Mouse (Mus musculus): Measurements from ENCODE around the gene Krtap4-13.
A peak's percentile ranks its signal among the peaks of the same experiment; 100 is the strongest.
"Not testable (repeated sequence)": the region's sequence is repeated elsewhere in the genome, so short reads cannot be mapped to it uniquely, and the experiment has no call there.

The Krtap4-13 gene

GRCm38 (mm10) chr11:99809792-99810191 lies at the start of gene Krtap4-13:
Krtap4-13 (minus strand) TSS chr11:99809892.
- not testable (repeated sequence) for DNase-seq (ENCODE audit: extremely low spot score)

DNA sequence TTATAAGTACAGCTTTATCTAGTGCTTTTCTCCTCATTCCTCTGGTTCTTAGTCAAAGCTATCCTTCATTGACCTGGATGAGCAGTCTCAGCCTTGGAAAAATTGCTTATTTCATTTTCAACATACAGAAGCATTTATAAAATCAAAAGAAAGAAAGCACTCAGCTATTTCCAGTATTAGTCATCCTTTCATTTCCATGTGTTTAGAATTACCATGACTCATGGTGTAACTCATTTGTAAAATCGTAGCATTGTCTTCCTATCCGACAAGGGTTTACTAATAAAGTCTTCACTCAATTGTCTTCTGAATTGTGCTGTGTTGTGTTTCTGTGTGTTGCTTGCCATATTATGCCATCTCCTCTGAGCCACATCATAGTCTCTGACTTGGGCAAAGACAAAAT lies 49.1 kb upstream of the Krtap4-13 start:
- no peak for DNase-seq (ENCODE audit: extremely low spot score)

DNA sequence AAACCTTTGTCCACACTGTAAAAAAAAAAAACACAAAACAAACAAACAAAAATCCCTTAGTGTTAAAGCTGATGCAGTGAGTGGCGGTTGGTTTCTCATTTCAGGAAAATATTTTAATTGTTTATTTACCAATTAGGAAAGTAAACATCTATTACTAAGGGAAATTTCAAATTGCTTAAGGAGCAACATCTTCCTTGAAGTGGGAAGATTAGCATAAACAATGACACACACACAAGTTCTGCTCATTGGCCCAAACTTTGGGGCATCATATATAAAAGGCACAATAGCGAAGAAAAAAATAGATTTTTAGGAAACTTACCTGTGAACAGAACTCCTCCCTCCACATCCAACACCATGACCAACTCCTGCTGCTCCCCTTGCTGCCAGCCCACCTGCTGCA lies 47.9 kb upstream of the Krtap4-13 start, which contains the start of gene Gm11568:
TSS of gene Gm11568 (plus strand) at position 301 of the 400 bp plus-strand sequence.
- no peak for DNase-seq (ENCODE audit: extremely low spot score)

GRCm38 (mm10) chr11:99854121-99854520 lies 44.4 kb upstream of the Krtap4-13 start:
- peak; percentile 22 for DNase-seq (ENCODE audit: extremely low spot score)

DNA sequence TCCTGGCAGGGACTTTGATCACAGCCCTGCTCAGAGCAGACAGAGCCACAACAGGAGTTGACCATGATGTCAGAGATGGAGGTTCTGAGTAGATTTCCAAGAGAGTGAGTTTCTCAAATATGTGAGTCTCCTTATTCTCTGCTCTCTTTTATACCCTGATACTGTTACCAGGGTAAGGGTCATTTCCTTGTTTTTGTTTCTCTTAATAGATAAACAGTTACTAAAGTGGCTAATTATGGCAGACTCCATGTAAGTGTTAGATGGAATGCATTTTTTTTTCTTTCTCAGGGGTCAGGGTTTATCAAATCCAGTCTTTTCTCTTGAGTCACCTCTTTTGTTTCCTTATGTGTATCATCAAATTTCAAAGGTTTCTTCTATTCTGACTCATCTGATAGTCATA lies 41.8 kb upstream of the Krtap4-13 start, which contains the start of gene Krtap4-16:
TSS of gene Krtap4-16 (minus strand) at position 101 of the 400 bp plus-strand sequence.
- no peak for DNase-seq (ENCODE audit: extremely low spot score)

DNA sequence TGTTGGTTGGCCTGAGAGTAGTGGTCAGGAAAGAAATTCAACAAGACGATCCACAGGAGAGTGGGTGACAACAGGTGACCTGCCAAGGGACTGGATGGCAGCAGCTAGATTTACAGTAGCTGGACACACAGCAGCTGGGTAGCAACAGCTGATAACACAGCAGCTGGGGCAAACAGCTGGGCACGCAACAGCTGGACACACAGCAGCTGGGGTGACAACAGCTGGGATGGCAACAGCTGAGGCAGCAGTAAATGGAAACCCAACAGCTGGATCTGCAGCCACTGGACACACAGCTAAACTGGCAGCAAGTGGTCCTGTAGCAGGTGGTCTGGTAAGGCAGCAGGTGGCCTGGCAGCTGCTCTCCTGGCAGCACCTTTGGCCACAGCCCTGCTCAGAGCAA lies 37.1 kb upstream of the Krtap4-13 start:
- DNase-seq (ENCODE audit: extremely low spot score): no peak

DNA sequence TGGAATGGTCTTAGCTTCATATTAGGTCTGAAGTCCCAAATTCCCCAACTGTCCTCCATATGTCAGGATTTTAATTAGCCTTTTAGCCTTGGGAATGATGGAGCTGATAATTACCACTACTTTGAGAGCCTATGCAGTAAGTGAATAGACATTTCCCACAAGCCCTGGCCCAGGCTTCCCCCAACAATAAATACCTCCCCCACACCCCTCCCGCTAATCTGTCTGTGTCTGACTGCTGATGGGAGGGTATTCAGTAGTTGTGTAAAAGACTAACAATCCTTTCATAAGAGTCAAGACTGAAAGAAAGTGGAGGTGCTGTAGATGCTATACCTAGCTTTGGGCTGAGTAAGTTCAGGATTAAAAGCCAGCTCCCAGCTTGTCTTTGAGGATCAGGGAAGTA lies 32.5 kb upstream of the Krtap4-13 start:
- no peak for DNase-seq (ENCODE audit: extremely low spot score)

GRCm38 (mm10) chr11:99837966-99838365 lies 28.3 kb upstream of the Krtap4-13 start, which contains the start of gene 2300003K06Rik:
2300003K06Rik (minus strand) TSS chr11:99838066.
- no peak for DNase-seq (ENCODE audit: extremely low spot score)

DNA sequence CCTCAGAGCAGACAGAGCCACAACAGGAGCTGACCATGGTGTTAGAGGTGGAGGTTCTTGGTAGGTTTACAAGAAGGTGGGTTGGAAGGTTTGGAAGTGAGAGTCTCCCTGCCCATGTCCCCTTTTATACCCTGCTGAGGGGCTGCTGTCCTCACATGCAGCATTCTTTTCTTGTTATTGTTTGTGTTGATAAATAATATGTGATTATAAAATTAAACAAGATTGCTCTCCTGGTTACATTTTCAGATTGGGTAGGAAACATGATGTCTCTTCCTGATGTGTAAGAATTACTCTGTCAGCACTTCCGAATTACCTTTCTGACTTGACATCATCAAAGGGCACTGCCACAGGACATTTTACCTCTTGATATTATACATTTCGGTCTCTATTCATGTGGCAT lies 5.9 kb upstream of the Krtap4-13 start, which contains the start of gene Gm11564:
TSS of gene Gm11564 (minus strand) at position 101 of the 400 bp plus-strand sequence.
- DNase-seq (ENCODE audit: extremely low spot score): not testable (repeated sequence)

DNA sequence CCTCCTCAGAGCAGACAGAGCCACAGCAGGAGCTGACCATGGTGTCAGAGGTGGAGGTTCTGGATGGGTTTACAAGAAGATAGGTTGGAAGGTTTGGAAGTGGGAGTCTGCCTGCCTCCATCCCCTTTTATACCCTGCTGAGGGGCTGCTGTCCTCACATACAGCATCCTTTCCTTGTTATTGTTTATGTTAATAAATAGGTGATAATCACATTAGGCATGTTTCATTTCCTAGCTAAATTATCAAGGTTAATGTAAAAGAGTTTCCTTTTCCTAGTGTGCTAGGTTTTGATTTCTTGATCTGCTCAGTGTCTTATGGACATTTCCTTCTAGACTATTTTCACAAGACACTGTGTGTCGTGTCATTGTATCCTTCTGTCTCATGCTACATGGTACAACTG lies 5.3 kb downstream of the Krtap4-13 start, which contains the start of gene Gm11554:
TSS of gene Gm11554 (minus strand) at position 101 of the 400 bp plus-strand sequence.
- DNase-seq (ENCODE audit: extremely low spot score): not testable (repeated sequence)

DNA sequence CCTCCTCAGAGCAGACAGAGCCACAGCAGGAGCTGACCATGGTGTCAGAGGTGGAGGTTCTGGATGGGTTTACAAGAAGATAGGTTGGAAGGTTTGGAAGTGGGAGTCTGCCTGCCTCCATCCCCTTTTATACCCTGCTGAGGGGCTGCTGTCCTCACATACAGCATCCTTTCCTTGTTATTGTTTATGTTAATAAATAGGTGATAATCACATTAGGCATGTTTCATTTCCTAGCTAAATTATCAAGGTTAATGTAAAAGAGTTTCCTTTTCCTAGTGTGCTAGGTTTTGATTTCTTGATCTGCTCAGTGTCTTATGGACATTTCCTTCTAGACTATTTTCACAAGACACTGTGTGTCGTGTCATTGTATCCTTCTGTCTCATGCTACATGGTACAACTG lies 10.9 kb downstream of the Krtap4-13 start, which contains the start of gene Gm11569:
TSS of gene Gm11569 (minus strand) at position 101 of the 400 bp plus-strand sequence.
- not testable (repeated sequence) for DNase-seq (ENCODE audit: extremely low spot score)

- DNase-seq (ENCODE audit: extremely low spot score): no peak
Observed at GRCm38 (mm10) chr11:99793367-99793766, 16.3 kb downstream of the Krtap4-13 start, which contains the start of gene Gm11596. Gm11596 (minus strand) TSS chr11:99793467.

DNA sequence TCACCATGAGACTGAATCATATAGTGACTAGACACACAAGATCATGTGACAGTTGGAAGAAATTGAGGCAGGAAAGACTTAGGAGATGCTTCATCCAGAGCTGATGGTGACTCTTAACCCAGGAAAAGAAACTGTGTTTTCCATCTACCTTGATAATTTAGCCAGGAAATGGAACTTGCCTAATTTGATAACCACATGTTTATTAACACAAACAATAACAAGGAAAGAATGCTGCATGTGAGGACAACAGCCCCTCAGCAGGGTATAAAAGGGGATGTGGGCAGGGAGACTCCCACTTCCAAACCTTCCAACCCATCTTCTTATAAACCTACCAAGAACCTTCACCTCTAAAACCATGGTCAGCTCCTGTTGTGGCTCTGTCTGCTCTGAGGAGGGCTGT lies 24.8 kb downstream of the Krtap4-13 start, which contains the start of gene Krtap4-9:
TSS of gene Krtap4-9 (plus strand) at position 301 of the 400 bp plus-strand sequence.
- DNase-seq (ENCODE audit: extremely low spot score): not testable (repeated sequence)

DNA sequence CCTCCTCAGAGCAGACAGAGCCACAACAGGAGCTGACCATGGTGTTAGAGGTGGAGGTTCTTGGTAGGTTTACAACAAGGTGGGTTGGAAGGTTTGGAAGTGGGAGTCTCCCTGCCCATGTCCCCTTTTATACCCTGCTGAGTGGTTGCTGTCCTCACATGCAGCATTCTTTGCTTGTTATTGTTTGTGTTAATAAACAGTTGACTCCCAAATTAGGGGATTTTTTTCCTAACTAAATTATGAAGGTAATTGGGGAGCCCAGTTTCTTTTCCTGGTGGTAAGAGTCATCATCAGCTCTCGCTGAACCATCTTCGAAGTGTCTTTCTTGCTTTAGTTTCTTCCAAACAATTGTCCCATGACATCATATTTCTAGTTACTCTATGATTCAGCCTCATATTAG lies 29.1 kb downstream of the Krtap4-13 start, which contains the start of gene Krtap4-8:
TSS of gene Krtap4-8 (minus strand) at position 101 of the 400 bp plus-strand sequence.
- DNase-seq (ENCODE audit: extremely low spot score): no peak

DNA sequence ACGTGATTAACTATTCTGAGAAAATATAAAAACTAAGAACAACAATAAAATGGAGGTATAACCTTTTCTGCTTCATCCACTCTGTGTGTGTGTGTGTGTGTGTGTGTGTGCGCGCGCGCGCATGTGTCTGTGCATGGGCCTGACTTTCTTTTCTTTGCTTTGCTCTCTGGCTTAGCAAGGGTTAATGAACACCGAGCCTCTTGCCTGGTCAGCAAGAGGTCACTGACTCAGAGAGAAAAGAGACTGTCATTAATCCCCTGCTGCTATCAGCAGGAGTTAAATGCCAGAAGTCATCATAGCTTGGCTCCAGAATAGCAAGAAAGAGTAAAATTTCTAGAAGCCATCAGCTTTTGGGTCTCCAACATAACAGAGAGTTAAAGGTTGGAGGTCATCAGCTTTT lies 31.3 kb downstream of the Krtap4-13 start:
- DNase-seq (ENCODE audit: extremely low spot score): peak; percentile 71

DNA sequence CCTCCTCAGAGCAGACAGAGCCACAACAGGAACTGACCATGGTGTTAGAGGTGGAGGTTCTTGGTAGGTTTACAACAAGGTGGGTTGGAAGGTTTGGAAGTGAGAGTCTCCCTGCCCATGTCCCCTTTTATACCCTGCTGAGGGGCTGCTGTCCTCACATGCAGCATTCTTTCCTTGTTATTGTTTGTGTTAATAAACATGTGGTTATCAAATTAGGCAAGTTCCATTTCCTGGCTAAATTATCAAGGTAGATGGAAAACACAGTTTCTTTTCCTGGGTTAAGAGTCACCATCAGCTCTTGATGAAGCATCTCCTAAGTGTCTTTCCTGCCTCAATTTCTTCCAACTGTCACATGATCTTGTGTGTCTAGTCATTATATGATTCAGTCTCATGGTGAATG lies 36.9 kb downstream of the Krtap4-13 start, which contains the start of gene Gm11595:
TSS of gene Gm11595 (minus strand) at position 101 of the 400 bp plus-strand sequence.
- DNase-seq (ENCODE audit: extremely low spot score): not testable (repeated sequence)

GRCm38 (mm10) chr11:99768410-99768809 lies 41.3 kb downstream of the Krtap4-13 start:
- DNase-seq (ENCODE audit: extremely low spot score): no peak
